Mouse (Mus musculus) megakaryocyte, embryonic 14.5 days (primary cell): ENCODE results near the gene Ahcyl2. TPM values are rescaled to one million over a fixed set of nuclear protein-coding genes. Genes with fewer than 3 reads are reported as not detected.

Experiments
- H3K27me3 ChIP-seq: replicated peaks from 2 replicates; pipeline ENCODE3; 2012; ENCODE audit warnings: inconsistent platforms
- H3K36me3 ChIP-seq: replicated peaks from 2 replicates; pipeline ENCODE3; 2012; ENCODE audit warnings: low read length, inconsistent platforms, mixed read lengths
- H3K4me1 ChIP-seq: 2 replicates; pipeline ENCODE4 v1.6.1; 2012; ENCODE audit warnings: inconsistent platforms
- H3K4me3 ChIP-seq: replicated peaks from 2 replicates; pipeline ENCODE3; 2012; ENCODE audit warnings: moderate library complexity, mild to moderate bottlenecking, inconsistent platforms
- H3K9me3 ChIP-seq: 2 replicates; pipeline ENCODE4 v1.6.1; 2012; ENCODE audit warnings: inconsistent platforms
- FLI1 ChIP-seq: IDR thresholded peaks from 2 replicates; pipeline ENCODE4 v1.6.1; 2012; ENCODE audit warnings: low read length, inconsistent platforms, mixed read lengths
- GATA1 ChIP-seq: IDR thresholded peaks from 3 replicates; pipeline ENCODE4 v1.6.1; 2012; ENCODE audit warnings: mixed read lengths, low read length, inconsistent platforms, borderline replicate concordance
- polyA plus RNA-seq: library from polyadenylated mRNA; stranded (reverse); fragments of >175 nt; gene quantifications from 2 replicates; pipeline ENCODE4 v1.2.3, GENCODE M21; 2012; ENCODE audit warnings: low replicate concordance; ENCODE audit not compliant: insufficient read depth

Ahcyl2 gene
- polyA plus RNA-seq, 1 experiment = 3.1 TPM

- TF ChIP-seq FLI1 (no peak), GATA1 (no peak)
- Histone ChIP-seq H3K27me3 (peaks cover 3% of the 10 kb centered on the region), H3K36me3 (peaks cover 6% of the 10 kb centered on the region), H3K9me3 (peaks cover 10% of the 10 kb centered on the region), H3K4me1 (no peaks in the 10 kb centered on the region; the same call in none of the 2 replicates), H3K4me3 (no peak overlapping the region)
Observed at GRCm38 (mm10) chr6:29860238-29860637, 92.4 kb downstream of the Ahcyl2 start.

GRCm38 (mm10) chr6:29864926-29865325, 97.1 kb downstream of the Ahcyl2 start:
- TF ChIP-seq GATA1 (no peak), FLI1 (no peak)
- Histone ChIP-seq H3K4me3 (no peak overlapping the region), H3K36me3 (peaks cover 6% of the 10 kb centered on the region), H3K9me3 (peaks cover 10% of the 10 kb centered on the region), H3K27me3 (no peaks in the 10 kb centered on the region), H3K4me1 (no peaks in the 10 kb centered on the region; the same call in 1 of the 2 replicates)

GRCm38 (mm10) chr6:29866935-29867724, 99.3 kb downstream of the Ahcyl2 start:
- Histone ChIP-seq H3K4me3 (no peak overlapping the region), H3K36me3 (peaks cover 13% of the 10 kb centered on the region), H3K27me3 (no peaks in the 10 kb centered on the region), H3K9me3 (peaks cover 10% of the 10 kb centered on the region), H3K4me1 (no peaks in the 10 kb centered on the region)
- TF ChIP-seq GATA1 = no peak
- TF ChIP-seq FLI1 = no peak

- TF ChIP-seq FLI1 (no peak), GATA1 (no peak)
- H3K4me1 ChIP-seq = no peaks in the 10 kb centered on the region
- no peak overlapping the region for H3K4me3 ChIP-seq
- no peaks in the 10 kb centered on the region for H3K9me3 ChIP-seq
- H3K27me3 ChIP-seq = no peaks in the 10 kb centered on the region
- peaks cover 7% of the 10 kb centered on the region for H3K36me3 ChIP-seq
Observed at GRCm38 (mm10) chr6:29868341-29868895, 100.6 kb downstream of the Ahcyl2 start.

DNA sequence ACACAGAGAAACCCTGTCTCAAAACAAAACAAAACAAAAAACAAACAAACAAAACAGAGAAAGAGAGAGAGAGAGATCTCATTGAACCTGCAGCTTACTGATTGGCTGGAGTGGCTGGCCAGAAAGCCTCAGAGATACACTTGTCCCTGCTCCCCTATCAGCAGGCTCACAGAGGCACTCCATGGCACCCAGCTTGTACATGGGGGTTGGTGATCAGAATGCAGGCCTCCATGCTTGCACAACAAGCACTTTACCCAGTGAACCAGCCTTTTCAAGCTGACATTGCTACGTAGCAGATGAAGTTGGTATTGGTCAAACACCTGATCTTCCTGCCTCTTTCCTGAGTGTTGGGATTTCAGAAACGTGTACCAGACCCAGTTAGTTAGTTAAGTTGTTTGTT, 105.8 kb downstream of the Ahcyl2 start:
- no peak overlapping the region for H3K4me3 ChIP-seq
- H3K4me1 ChIP-seq = no peaks in the 10 kb centered on the region
- peaks cover 2% of the 10 kb centered on the region for H3K27me3 ChIP-seq
- no peaks in the 10 kb centered on the region for H3K9me3 ChIP-seq
- H3K36me3 ChIP-seq = peaks cover 6% of the 10 kb centered on the region
- no peak for TF ChIP-seq FLI1
- TF ChIP-seq GATA1 = no peak

DNA sequence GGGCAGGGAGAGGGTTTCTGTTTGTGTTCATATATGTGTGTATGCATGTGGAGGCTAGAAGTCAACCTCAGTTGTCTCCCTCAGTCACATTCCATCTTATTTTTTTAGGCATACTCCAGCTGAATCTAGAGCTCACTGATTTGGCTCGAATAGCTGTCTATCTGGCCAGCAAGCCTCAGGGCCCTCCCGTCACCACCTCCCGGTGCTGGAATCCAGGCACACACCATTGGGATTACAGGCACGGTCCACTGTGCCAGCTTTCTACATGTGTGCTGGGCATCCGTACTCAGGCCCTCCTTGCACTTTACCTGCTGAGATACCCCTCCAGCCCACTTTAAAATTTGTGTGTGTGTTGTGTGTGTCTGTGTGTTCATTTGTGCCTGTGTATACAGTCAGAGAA, 107.8 kb downstream of the Ahcyl2 start:
- peaks cover 4% of the 10 kb centered on the region for H3K4me1 ChIP-seq
- peaks cover 6% of the 10 kb centered on the region for H3K36me3 ChIP-seq
- no peaks in the 10 kb centered on the region for H3K9me3 ChIP-seq
- peaks cover 2% of the 10 kb centered on the region for H3K27me3 ChIP-seq
- no peak for TF ChIP-seq GATA1
- TF ChIP-seq FLI1 = no peak
- H3K4me3 ChIP-seq = no peak overlapping the region

- Histone ChIP-seq H3K27me3 (peaks cover 2% of the 10 kb centered on the region), H3K36me3 (peaks cover under 1% of the 10 kb centered on the region), H3K4me1 (peaks cover 4% of the 10 kb centered on the region), H3K9me3 (no peaks in the 10 kb centered on the region), H3K4me3 (no peak overlapping the region)
- no peak for TF ChIP-seq GATA1
- no peak for TF ChIP-seq FLI1
Observed at GRCm38 (mm10) chr6:29876782-29877181, 109.0 kb downstream of the Ahcyl2 start.

GRCm38 (mm10) chr6:29879579-29879978, 111.8 kb downstream of the Ahcyl2 start:
- H3K9me3 ChIP-seq = no peaks in the 10 kb centered on the region
- H3K36me3 ChIP-seq = no peaks in the 10 kb centered on the region
- no peak overlapping the region for H3K4me3 ChIP-seq
- H3K27me3 ChIP-seq = peaks cover 4% of the 10 kb centered on the region
- TF ChIP-seq FLI1 (no peak), GATA1 (no peak)
- peaks cover 4% of the 10 kb centered on the region for H3K4me1 ChIP-seq

GRCm38 (mm10) chr6:29880796-29881195, 113.0 kb downstream of the Ahcyl2 start:
- peaks cover 4% of the 10 kb centered on the region for H3K27me3 ChIP-seq
- no peak overlapping the region for H3K4me3 ChIP-seq
- H3K36me3 ChIP-seq = no peaks in the 10 kb centered on the region
- H3K9me3 ChIP-seq = no peaks in the 10 kb centered on the region
- peaks cover 4% of the 10 kb centered on the region for H3K4me1 ChIP-seq
- TF ChIP-seq GATA1 = no peak
- TF ChIP-seq FLI1 = no peak

DNA sequence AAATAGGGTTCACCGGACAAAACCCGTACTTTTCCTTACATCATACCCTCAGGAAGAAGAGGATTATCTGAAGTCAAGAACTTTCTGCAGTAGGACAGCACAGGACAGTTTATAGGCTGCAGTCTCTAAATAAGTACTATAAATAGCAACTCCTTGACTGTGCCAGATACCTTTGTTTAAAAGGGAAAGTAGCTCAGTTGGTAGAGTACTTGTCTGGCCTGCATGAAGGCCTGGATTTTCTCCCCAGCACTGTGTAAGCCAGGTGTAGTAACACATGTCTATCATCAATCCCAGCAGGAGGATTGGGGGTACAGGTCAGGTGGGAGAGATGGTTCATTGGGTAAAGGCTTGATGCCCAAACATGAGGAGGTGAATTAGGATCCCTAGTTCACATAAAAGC, 114.1 kb downstream of the Ahcyl2 start:
- H3K9me3 ChIP-seq = no peaks in the 10 kb centered on the region
- TF ChIP-seq FLI1 = no peak
- TF ChIP-seq GATA1 = no peak
- H3K4me3 ChIP-seq = no peak overlapping the region
- peaks cover 2% of the 10 kb centered on the region for H3K36me3 ChIP-seq
- H3K4me1 ChIP-seq = peaks cover 4% of the 10 kb centered on the region
- peaks cover 4% of the 10 kb centered on the region for H3K27me3 ChIP-seq

DNA sequence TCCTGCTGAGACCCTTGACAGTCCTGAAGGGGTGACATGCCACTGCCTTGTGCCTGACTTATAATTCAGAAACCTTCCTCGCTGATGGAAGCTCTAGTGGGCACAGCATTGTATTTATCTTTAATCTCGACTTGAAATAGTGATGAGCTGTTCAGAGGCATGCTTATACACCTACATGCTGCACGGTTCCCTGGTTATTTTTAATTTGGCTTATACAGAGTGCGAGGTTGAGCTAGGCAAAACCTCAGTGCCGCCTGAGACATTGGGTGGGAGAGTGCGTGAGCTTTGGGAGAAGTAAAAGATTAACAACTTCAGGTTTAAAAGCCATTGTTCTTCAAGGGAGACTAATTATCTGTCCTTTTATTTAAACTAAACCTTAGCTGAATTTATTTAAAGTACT, 115.1 kb downstream of the Ahcyl2 start:
- H3K9me3 ChIP-seq = no peaks in the 10 kb centered on the region
- H3K27me3 ChIP-seq = peaks cover 4% of the 10 kb centered on the region
- H3K36me3 ChIP-seq = peaks cover 2% of the 10 kb centered on the region
- TF ChIP-seq FLI1 (no peak), GATA1 (no peak)
- no peak overlapping the region for H3K4me3 ChIP-seq
- H3K4me1 ChIP-seq = peaks cover 4% of the 10 kb centered on the region
